Mouse (Mus musculus) bone marrow, adult 2 months (tissue): ENCODE data around the gene Dysf.

Experiments used
- CTCF ChIP-seq: fragments of 200-500 bp; IDR thresholded peaks from 2 replicates; pipeline ENCODE4 v1.5.1; 2011; ENCODE audit warnings: low read length, control low read depth; ENCODE audit not compliant: control insufficient read depth, insufficient read depth
- POLR2A ChIP-seq: fragments of 200-500 bp; IDR thresholded peaks from 2 replicates; pipeline ENCODE4 v1.6.1; 2011; ENCODE audit warnings: low read depth, mild to moderate bottlenecking, control low read depth, low read length, borderline replicate concordance; ENCODE audit not compliant: control insufficient read depth

DNA sequence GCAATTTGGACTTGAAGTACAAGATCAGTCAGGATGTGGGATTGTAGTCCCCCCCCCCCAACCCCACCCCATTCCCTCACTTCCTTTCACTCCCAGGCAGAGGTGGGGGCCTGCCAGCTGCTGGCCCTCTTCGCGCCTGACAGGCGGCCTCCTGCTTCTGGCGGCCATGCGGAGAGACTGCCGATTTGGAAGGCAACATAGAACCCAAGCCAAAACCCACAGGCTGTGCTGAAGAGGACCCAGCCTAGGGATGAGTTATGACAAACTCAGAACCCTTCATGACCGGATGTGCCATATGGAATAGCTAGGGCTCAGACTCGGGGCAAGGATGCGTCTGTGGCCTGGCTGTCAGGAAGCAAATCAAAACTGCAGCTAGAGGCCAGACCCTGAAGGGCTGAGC, 134.1 kb downstream of the Dysf start:
- TF ChIP-seq CTCF (no peak), POLR2A (no peak)
